Mouse (Mus musculus): ENCODE results near the gene Vopp1.
"Not testable (repeated sequence)": the region's sequence is repeated elsewhere in the genome, so short reads cannot be mapped to it uniquely, and the experiment has no call there.

Gene Vopp1

DNA sequence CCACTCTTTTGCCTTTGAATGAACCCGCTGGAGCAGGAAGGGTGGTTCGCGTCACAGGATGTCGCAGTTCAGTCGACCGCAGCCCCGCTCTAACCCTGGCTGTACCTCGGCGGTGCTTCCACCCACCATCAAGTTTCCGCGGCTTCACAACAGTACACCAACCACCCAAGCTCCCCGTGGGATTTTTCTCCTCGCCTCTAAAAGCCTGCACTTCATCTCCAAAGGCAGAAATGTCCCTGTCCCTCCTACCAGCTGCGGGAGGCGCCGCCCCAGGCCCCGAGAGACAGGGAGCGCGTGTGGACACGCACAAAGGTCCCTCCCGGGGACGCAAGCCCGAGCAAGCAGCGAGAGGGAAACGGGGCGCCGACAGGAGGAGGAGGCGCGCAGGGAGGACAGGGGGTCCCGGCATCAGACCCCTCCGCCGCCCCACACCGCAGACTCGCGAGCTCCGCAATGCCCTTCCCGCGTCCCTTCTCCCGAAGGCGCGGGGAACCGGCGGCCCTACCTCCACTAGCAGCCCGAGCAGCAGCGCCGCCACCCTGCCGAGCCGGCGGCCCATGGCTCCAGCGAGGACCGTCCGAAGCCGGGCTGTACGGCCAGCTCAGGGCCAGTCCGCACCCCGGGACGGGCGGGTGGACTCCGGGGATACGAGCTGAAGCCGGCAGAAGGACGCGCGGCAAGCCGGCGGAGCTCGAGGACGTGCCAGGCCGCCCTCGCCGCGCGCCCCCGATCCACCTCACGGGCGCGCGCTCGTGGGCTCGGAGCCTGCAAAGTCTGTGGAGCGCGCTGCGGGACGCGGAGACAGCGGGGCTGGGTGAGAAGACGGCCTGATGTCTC lies at the start of gene Vopp1:
TSS of gene Vopp1 (minus strand) at position 738 of the 837 bp plus-strand sequence.
- in situ Hi-C loops (cut with MboI, MseI), result no loop called here

DNA sequence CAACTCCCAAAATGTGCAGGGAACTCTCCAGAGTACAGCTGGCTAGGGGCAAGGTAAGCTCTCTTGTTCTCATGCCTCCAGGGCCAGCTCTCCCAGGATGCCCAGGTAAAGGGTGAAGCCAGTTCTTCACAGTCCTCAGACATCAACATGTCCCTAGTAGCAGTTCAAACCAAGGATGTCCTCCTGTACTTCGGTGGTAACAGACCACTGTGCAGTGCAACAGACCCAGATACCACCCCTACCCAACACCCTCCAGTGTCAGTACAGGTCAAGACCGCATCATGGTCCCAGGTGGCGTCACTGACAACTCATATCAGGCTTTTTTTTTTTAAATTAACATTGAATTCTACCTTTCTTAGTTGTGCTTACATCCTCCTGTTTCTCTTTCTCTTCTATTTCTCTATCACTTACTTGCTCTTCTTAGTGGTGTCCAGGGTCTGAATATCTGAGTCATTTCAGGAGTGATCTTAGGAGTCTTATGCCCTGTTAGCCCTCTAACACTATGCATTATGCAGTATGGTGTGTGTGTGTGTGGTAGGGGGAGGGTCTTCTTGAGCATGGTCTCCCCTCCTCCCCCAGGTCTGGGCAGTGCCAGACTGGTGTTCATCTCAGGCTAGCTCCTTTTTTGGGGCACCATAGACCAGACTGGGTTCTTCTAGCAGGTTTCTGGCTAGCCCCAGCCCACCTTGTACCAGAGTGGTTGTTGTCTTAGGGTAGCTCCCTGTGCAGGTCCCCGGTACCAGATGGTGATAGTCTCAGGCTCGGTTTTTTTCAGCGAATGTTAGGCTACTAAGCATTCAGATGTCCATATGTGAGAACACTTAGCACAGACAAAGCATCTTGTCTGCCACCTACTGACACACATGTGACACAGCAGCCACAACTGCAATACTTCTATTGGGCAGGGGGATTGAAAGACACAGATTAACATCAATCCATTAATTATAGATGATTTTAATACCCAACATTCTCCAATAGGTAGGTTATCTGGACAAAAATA lies 34.4 kb upstream of the Vopp1 start:
- in situ Hi-C loops (cut with MboI, MseI), result loop anchor here (25.0 kb wide), 1 partner anchor 1047 kb away; no protein-coding TSS in a partner anchor

GRCm38 (mm10) chr6:57851177-57851576 lies 26.2 kb upstream of the Vopp1 start:
- in situ Hi-C loops (cut with MboI, MseI), result loop anchor here (25.0 kb wide), 1 partner anchor 1039 kb away; no protein-coding TSS in a partner anchor

- in situ Hi-C loops (cut with MboI, MseI), result loop anchor here (25.0 kb wide), 1 partner anchor 1038 kb away; no protein-coding TSS in a partner anchor
Measured at GRCm38 (mm10) chr6:57850286-57850685, 25.3 kb upstream of the Vopp1 start, which contains the start of gene Vmn1r21. Vmn1r21 (minus strand) TSS chr6:57850343.

GRCm38 (mm10) chr6:57839693-57840408 lies 14.9 kb upstream of the Vopp1 start:
- in situ Hi-C loops (cut with MboI, MseI), result no loop called here

- in situ Hi-C loops (cut with MboI, MseI), result no loop called here
Measured at GRCm38 (mm10) chr6:57825259-57825715, 328 bp upstream of the Vopp1 start.

DNA sequence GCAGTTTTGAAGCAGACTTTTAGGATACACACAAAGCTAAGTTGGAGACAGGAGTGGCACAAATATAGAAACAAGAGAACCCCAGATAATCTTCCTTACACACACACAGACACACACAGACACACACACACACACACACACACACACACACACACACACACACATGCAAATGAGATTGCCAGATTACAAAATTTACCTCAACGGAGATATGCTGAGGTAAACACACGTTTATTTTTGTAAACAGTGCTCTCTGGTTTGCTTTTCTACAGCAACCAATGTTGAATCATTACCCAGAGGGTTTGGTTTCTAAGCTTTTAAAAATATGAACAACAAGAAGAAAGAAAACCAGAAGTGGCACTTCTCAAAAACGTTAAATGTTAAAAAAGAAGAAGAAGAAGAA lies 1.5 kb downstream of the Vopp1 start:
- in situ Hi-C loops (cut with MboI, MseI), result no loop called here

GRCm38 (mm10) chr6:57822648-57823410 lies 2.1 kb downstream of the Vopp1 start:
- in situ Hi-C loops (cut with MboI, MseI), result no loop called here

DNA sequence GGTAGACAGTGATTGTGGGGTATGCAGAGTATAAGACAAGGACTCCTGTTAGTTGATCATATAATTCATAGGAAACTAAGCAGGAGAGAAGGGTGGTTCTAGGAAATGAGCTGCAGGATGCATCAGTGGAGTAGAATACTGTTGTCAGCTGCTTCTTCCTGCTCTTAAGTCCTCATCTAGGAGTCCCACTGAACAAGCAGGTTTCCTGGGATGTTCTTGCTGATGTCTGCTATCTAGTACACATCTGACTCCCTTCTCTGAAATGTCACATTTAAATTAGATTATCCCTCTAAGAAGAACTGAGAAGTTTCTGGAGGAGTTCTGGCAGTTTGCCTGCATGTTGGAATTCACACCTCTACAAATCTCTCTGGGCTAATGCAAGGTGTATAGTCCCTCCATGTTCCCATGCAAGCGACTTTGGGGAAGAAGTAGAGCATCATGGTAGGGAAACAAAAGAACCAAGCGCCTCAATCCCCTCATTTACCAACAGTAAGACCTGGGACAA lies 10.5 kb downstream of the Vopp1 start:
- in situ Hi-C loops (cut with MboI, MseI), result no loop called here

- in situ Hi-C loops (cut with MboI, MseI), result no loop called here
Measured at GRCm38 (mm10) chr6:57811748-57812730, 12.9 kb downstream of the Vopp1 start.

- in situ Hi-C loops (cut with MboI, MseI), result no loop called here
Measured at GRCm38 (mm10) chr6:57805218-57806069, 19.5 kb downstream of the Vopp1 start.

DNA sequence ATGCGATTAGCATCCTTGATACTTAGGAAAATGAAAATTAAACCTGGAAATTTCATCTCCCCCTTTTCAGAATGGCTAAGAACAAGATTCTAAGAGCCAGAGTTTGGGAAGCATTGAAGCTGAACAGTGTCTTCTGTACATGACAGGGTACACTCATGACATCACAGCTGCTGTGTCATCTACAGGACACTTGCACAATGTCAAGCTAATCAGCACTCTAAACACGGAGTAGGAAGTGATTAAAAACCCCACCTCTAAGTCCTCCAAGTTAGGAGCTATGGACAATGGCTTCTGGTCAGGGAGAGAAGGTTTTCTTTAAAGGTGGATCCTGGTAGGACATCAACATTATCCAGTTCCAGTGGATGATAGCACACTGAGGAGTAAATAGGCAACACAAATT lies 21.8 kb downstream of the Vopp1 start:
- in situ Hi-C loops (cut with MboI, MseI), result no loop called here

DNA sequence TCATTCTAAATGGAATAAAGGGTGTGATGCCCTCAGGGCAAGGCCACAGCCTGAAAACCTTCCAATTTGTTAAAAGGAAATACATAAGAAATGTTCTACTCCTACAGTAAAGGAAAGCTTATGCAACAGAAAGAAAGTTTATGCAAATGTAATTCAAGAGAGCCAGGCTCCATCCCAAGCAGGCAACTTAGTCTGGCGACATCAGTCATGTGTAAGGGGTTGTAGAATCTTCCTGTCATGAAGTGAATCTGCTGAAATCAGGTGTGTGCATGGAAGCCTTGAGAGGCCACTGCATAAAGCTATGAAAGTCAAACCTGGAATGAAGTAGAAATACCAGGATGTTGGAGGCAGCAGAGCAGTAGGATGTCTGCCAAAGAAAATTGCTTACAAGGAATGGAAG lies 26.0 kb downstream of the Vopp1 start:
- in situ Hi-C loops (cut with MboI, MseI), result no loop called here

DNA sequence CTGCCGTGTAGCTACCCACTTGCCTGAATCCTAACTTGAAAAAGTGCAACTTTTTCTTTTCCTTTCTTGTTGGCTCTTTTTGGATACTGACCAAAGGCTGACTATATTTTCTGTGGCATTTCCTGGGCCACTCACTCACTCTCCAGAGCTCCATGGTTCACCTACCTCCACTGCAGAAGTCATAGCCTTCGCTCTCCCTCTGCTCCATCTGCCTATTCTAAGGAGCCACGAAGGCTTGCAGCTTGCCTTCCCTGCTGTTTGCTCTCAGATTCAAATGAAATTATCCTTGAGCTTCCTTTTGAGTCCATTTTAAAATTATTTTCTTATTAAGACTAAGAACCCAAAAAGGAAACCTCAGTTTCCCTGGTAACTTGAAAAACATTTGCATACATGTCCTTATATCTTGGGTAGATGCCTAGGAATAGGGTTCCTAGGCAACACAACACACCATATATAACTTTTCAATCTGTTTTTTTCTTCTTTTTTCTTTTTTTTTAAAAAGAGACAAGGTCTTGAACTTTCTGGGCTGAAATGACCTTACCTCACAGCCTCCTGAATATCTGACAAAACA lies 28.0 kb downstream of the Vopp1 start:
- in situ Hi-C loops (cut with MboI, MseI), result no loop called here

GRCm38 (mm10) chr6:57795835-57796234 lies 29.1 kb downstream of the Vopp1 start:
- in situ Hi-C loops (cut with MboI, MseI), result no loop called here

- in situ Hi-C loops (cut with MboI, MseI), result not testable (repeated sequence)
Measured at GRCm38 (mm10) chr6:57792821-57793220, 32.1 kb downstream of the Vopp1 start.

DNA sequence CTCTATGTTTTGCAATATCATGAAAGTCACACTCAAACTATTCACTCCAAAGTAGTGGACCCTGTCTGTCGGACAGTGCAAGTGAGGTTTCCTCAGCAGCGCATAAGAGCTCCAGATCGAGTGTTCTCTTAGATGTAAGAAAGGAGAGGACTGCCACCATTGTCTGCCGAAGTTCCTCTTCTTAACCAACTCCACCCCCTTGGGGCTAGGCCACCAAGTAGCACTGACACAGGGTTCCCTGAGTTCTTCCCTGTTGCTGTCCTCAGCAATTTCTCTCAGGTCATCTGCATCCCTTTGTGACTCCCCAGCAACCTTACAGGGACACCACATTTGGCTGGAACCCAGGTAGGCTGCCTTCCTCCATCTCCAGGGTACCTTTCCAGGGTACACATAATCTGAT lies 34.4 kb downstream of the Vopp1 start:
- in situ Hi-C loops (cut with MboI, MseI), result no loop called here

- in situ Hi-C loops (cut with MboI, MseI), result no loop called here
Measured at GRCm38 (mm10) chr6:57787376-57787775, 37.6 kb downstream of the Vopp1 start.

Data from T-helper 2 cell (primary cell).